Mouse (Mus musculus) right cerebral cortex, postnatal 10 days (tissue): Measurements from ENCODE around the gene Cpped1.

Experiments used
- DNase-seq, 2 experiments: peaks; one replicate each; pipeline ENCODE4 v3.0.0; 2021; ENCODE audit warnings: low spot score in 2 of 2

Cpped1 gene

DNA sequence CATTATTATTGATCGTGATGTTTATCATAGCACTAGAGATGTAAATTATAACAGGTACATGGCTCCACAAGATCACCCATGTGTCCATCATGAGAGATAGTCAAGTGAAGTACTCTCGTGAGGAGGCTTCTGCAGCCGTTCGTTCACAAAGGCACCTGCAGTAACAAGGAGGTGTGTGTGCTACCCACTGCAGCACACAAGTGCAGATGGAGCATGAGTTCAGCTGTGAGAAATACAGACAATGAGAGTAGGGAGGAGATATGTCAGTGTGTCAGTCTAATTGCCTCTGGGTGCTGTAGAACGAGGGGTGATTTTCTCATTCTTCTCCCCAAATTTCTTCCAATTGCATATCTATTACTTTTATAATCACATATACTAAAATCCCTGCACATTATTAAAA lies 63.9 kb downstream of the Cpped1 start:
- no peak for DNase-seq

GRCm38 (mm10) chr16:11843441-11843840 lies 65.8 kb downstream of the Cpped1 start:
- DNase-seq = no peak

DNA sequence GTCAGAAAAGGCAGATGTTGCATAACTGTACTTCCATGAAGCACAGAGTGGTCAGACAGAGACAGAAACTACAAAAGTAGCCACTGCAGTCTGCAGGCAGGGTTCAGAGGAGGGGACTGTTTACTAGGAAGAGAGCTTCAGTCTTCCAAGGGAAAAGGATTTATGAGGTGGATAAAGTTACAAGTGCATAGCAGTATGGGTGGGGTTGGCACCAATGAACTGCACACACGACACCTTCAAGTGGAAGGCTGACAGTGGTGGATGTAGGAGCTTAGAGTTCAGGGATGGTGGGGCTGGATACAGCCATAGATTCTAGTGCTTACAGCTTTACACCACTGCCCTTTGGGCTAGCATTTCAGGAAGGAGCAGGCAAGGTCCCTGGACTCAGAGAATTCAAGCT lies 75.8 kb downstream of the Cpped1 start:
- no peak for DNase-seq

GRCm38 (mm10) chr16:11828816-11829215 lies 80.4 kb downstream of the Cpped1 start:
- DNase-seq = no peak

- peak; percentile 63 to 70 for DNase-seq
Observed at GRCm38 (mm10) chr16:11824833-11825232, 84.4 kb downstream of the Cpped1 start.

GRCm38 (mm10) chr16:11824385-11824784 lies 84.9 kb downstream of the Cpped1 start:
- DNase-seq = no peak

- no peak for DNase-seq
Observed at GRCm38 (mm10) chr16:11820791-11821190, 88.5 kb downstream of the Cpped1 start.

- peak in 1 of 2 experiments; percentile 40 for DNase-seq
Observed at GRCm38 (mm10) chr16:11814935-11815650, 94.2 kb downstream of the Cpped1 start.

DNA sequence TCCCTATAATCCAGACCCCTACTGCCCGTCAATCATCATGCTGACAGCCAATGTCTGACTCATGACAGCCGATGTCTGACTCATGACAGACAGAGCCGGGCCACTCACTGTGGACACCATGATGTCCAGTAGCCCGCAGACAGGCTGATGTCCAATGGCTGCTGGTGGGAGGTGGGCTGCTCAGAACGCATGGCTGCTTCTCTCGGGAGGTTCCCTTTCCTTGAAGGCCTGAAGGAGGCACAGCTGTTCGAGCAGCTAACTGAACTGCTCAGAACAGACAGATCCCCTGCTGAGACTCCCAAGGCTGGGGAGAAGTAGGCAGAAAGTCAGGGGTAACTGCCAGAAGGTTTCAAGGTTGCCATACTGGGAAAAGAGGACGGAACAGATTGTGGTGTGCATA lies 97.1 kb downstream of the Cpped1 start:
- DNase-seq = no peak

DNA sequence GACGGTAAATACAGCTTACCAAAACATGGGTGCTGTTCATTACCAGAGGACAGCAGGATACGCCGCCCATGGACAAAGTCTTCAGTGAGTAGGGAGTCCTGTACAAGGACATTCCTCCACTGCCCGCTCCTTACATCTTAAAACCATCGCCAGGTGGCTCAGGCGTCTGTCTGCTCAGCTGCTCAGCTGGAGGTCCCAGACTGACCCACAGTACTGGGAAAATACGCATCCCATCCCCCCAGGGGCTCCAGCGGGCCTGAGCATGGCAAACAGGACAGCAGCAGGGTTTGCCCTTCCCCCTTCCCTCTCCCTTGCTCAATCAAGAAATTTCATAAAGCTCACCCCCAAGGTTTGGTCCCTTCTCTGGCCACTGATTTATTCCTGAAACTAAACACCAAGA lies 99.6 kb downstream of the Cpped1 start:
- DNase-seq = no peak

DNA sequence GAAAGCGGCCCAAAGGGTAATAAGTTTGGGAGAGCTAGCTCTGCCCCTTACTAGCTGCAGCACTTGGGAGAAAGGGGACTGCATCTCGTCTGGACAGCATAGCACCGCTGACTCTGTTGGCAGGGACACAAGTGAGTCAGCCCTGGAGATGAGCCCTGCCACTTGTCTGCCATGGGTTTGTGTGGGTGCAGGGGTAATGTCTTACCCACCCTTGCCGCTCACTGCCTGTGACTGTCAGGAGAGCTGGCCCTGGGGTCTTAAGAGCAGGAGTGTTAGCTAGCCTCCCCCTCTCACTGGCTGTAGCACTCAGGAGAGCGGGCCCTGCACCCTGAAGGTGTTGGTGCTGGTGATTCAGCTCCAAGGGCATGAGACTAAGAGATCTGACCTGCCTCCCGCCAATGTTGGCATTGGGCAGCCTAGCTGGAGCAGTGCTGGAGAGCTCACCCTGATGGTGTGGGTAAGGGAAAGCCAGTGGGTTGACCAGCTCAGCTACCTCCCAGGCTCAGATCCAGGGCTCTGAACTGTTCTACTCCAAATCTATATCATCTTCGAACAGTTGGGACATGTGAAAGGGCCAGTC lies 107.2 kb downstream of the Cpped1 start:
- no peak for DNase-seq

- no peak for DNase-seq
Observed at GRCm38 (mm10) chr16:11795758-11796460, 113.3 kb downstream of the Cpped1 start.

DNA sequence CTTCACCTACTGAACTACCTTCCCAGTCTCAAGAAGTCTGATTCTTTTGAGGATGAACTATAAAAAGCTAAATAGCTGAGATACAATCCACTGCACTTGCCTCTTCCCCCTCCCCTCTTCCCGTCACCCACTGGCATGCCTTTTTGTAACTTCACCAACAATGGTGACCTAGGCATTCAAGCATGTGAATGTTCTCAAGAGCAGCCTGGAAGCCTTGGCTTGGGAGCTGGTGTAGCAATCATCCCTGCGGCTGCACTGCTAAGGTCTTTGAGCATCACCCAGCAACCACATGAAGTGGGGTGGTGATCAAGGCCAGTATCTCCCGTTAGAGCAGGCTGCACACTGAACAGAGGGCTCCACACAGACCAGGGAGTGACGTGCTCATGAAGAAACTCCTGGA lies 114.6 kb downstream of the Cpped1 start:
- no peak for DNase-seq

DNA sequence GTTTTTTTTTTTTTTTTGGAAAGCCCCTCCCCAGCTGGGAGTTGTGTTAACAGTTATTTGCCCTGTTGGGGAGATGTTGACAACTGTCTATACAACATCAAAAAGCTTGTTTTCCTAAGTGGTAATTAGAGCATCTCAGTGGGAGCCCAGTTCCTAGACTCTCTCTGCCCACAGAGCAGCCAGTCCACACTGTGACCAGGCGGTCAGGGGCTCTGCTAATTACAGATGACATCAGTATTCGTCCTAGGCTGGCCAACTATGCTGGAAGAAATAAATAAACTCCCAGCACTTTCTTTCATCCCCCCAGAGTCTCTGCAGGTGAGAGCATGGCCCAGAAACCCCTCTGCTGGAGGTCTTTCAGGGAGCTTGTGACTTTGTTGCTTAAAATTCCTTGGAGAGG lies 115.9 kb downstream of the Cpped1 start:
- no peak for DNase-seq

- no peak for DNase-seq
Observed at GRCm38 (mm10) chr16:11790476-11790875, 118.8 kb downstream of the Cpped1 start.

GRCm38 (mm10) chr16:11785806-11786205 lies 123.4 kb downstream of the Cpped1 start:
- DNase-seq = no peak

DNA sequence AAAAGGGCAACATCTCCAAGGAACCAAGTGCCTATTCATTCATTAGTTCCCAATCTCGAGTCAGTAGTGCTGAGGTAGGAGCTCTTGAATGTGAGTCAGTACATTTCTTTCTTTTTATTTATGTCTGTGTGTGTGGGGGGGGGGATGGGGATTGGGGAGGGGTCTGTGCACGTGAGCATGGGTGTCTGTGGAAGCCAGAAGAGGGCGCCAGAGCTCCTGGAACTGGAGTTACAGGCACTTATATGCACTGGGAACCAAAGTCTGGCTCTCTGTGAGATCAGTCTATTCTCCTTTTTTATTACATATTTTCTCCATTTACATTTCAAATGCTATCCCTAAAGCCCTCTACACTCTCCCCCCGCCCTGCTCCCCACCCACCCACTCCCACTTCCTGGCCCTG lies 124.9 kb downstream of the Cpped1 start:
- DNase-seq = no peak

DNA sequence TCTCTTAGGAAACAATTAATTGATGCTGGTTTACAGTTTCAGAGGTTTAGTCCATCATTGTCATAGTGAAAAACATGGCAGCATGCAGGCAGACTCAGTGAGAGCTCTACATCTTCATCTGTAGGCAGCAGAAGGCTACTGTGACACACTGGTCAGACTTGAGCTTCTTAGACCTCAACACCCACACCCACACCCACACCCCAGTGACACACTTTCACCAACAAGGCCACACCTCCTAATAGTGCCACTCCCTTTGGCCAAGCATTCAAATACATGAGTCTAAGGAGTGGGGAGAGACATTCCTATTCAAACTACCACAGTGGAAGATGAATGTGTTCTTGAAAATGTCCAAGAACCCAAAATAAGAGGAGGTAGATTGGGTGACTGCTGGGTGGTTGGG lies 125.9 kb downstream of the Cpped1 start:
- DNase-seq = no peak

- peak in 1 of 2 experiments; percentile 52 for DNase-seq
Observed at GRCm38 (mm10) chr16:11782082-11782481, 127.2 kb downstream of the Cpped1 start.

DNA sequence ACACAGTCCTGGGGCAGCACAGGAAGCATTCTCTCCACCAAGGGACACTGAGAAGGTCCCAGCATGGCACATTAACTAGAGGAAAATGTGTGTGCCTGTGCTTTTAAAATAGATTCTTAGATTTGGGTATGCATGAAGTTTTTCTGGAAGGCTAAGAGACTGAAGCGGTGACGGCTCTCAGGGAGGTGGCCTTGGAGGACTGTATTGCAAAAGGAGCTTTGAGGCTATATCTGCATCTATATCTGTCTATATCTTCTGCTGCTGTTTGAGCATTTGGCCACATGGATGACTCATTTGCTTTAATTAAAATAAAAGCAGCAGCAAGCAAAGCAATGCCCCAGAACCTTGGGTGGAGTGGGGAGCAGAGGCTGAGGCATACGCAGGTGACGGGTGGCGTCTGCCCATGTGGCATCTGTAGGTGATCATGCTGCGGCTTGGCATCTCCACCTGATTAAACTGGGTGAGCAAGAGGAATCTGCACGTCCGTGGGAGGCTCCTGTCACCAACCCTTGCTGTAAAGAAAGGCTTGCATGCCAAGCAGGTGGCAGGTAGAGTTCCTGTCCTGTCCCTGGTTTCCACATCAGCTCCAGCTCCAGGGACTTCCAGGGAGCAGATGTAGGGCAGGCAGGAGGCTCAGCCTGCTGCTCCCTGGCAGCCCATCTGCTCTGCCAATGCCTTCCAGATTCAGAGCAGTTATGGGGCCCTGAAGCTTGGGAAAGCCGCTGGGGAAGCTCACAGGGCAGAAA lies 130.4 kb downstream of the Cpped1 start:
- DNase-seq = peak; percentile 34 to 61

GRCm38 (mm10) chr16:11778191-11778590 lies 131.1 kb downstream of the Cpped1 start:
- DNase-seq = peak in 1 of 2 experiments; percentile 28

GRCm38 (mm10) chr16:11776528-11776927 lies 132.7 kb downstream of the Cpped1 start:
- DNase-seq = no peak
